25 mouse cellular contexts compared by ENCODE assay signal in genomic region chr6:3916015-3916414, GRCm38 (mm10).
DNase-seq lines count a peak whose midpoint lies in the region; ATAC-seq and TF ChIP-seq lines count a peak whose summit lies in the region.
"Had no signal": no experiment of that assay in that cellular context is flagged by ENCODE, and none has a peak within 500 bp of the region (broad histone marks: within the 10 kb centered on the region; RNA-seq: fewer than 3 reads in every experiment).

No protein-coding gene starts in this region.

- ATAC-seq in limb, embryonic 12.5 days (ENCODE audit: insufficient number of reproducible peaks, insufficient read depth, low FRiP score, low TSS enrichment, low read depth), result no peak
- ATAC-seq in common myeloid progenitor, adult 5-6 weeks (replicated peaks; ENCODE audit: low read depth, poor library complexity, severe bottlenecking), result peak; percentile 90
- peak; percentile 76 for ATAC-seq in megakaryocyte progenitor cell, adult 5-6 weeks (replicated peaks; ENCODE audit: poor library complexity)
- ATAC-seq: activated CD4-positive, CD25-positive, alpha-beta regulatory T cell, adult 4 months; forebrain, embryonic 13.5 days; forebrain, embryonic 16.5 days; hindbrain, postnatal 0 days; inflammation-experienced regulatory T-cells, adult 6 months had no signal

- H3K79me2 ChIP-seq in MEL (ENCODE audit: control insufficient read depth, insufficient read depth, low read length, poor library complexity), result no peaks in the 10 kb centered on the region

- no peaks in the 10 kb centered on the region for H3K36me3 ChIP-seq in limb, embryonic 12.5 days
- no peaks in the 10 kb centered on the region for H3K36me3 ChIP-seq in limb, embryonic 10.5 days
- H3K36me3 ChIP-seq in MEL (ENCODE audit: control insufficient read depth in 1 of 2, insufficient read depth in 2 of 2, low read length in 2 of 2), result no peaks in the 10 kb centered on the region
- H3K36me3 ChIP-seq: forebrain, embryonic 10.5 days had no signal

- WGBS in limb, embryonic 12.5 days, result 27% methylated on average over 7 of the region's 7 CpGs
- WGBS in limb, embryonic 10.5 days, result 42% methylated on average over 7 of the region's 7 CpGs

- no peak for TF ChIP-seq CTCF in MEL (IDR thresholded peaks at IDR 0.05 in 2 of 3, conservative IDR thresholded peaks at IDR 0.05 in 1 of 3; ENCODE audit: control insufficient read depth in 1 of 3, insufficient read depth in 1 of 3, low read depth in 2 of 3, low read length in 3 of 3, poor library complexity in 1 of 3, severe bottlenecking in 1 of 3)

- H3K27ac ChIP-seq in limb, embryonic 12.5 days, result no peak overlapping the region
- no peak overlapping the region for H3K27ac ChIP-seq in limb, embryonic 10.5 days
- no peak overlapping the region for H3K27ac ChIP-seq in MEL (ENCODE audit: control insufficient read depth, low read depth, low read length)
- H3K27ac ChIP-seq: forebrain, embryonic 10.5 days; forebrain, embryonic 13.5 days; hindbrain, embryonic 14.5 days; hindbrain, postnatal 0 days had no signal

- no peak for DNase-seq in limb, embryonic 10.5 days (ENCODE audit: low spot score)
- peak; percentile 20 for DNase-seq in MEL (ENCODE audit: low read depth, low spot score)
- DNase-seq in heart, postnatal 14 days, result no peak
- DNase-seq in left cerebral cortex, adult 8-10 months (ENCODE audit: low spot score in 2 of 2), result no peak
- DNase-seq: adrenal gland, adult 8-10 months; adrenal gland, postnatal 36 days; B cell, adult 2 months; cerebellum, adult 11-12 months; cerebellum, adult 8-10 months; cerebellum, postnatal 36 days; gastrocnemius, postnatal 10 days; gastrocnemius, postnatal 36 days; heart, adult 11 months; heart, postnatal 36 days had no signal

- TF ChIP-seq POLR2A in MEL (IDR thresholded peaks at IDR 0.05; ENCODE audit: control insufficient read depth in 1 of 2, insufficient read depth in 1 of 2, low read depth in 1 of 2, low read length in 2 of 2, poor library complexity in 1 of 2), result no peak

- H3K4me1 ChIP-seq in limb, embryonic 12.5 days (replicated peaks), result peaks cover 9% of the 10 kb centered on the region; the same call in 1 of the 2 replicates
- peaks cover 10% of the 10 kb centered on the region for H3K4me1 ChIP-seq in limb, embryonic 10.5 days
- H3K4me1 ChIP-seq in MEL (ENCODE audit: control insufficient read depth in 1 of 2, insufficient read depth in 2 of 2, low read length in 2 of 2), result no peaks in the 10 kb centered on the region
- H3K4me1 ChIP-seq: forebrain, embryonic 10.5 days; forebrain, embryonic 13.5 days had no signal

- TF ChIP-seq EP300 in MEL (IDR thresholded peaks at IDR 0.05; ENCODE audit: low read depth in 1 of 2, low read length in 2 of 2), result no peak

- H3K4me2 ChIP-seq in limb, embryonic 12.5 days, result 0 out of 2 replicates have a peak overlapping the region, but pooled peaks have one; percentile 1
- H3K4me2 ChIP-seq: forebrain, embryonic 13.5 days; heart, embryonic 11.5 days; hindbrain, embryonic 14.5 days had no signal

- H3K9ac ChIP-seq in limb, embryonic 12.5 days (replicated peaks), result no peak overlapping the region
- H3K9ac ChIP-seq in MEL (ENCODE audit: control insufficient read depth, low read depth, low read length, poor library complexity, severe bottlenecking), result no peak overlapping the region
- H3K9ac ChIP-seq: forebrain, embryonic 13.5 days; hindbrain, embryonic 14.5 days had no signal

- H3K9me3 ChIP-seq in limb, embryonic 12.5 days, result no peaks in the 10 kb centered on the region
- H3K9me3 ChIP-seq in limb, embryonic 10.5 days (replicated peaks), result no peaks in the 10 kb centered on the region
- H3K9me3 ChIP-seq in MEL (replicated peaks; ENCODE audit: insufficient read depth, low read length), result no peaks in the 10 kb centered on the region
- H3K9me3 ChIP-seq: forebrain, embryonic 10.5 days; forebrain, embryonic 13.5 days had no signal

- intact Hi-C loops in heart, postnatal 14 days (cut with DNase I), result loop anchor here (10.0 kb wide), 1 partner anchor 169 kb away; the partner anchor contains the start of gene Bet1

- TF ChIP-seq RAD21 in MEL (IDR thresholded peaks at IDR 0.05; ENCODE audit: low read depth, low read length), result no peak

- H3K27me3 ChIP-seq in limb, embryonic 12.5 days, result no peaks in the 10 kb centered on the region
- no peaks in the 10 kb centered on the region for H3K27me3 ChIP-seq in limb, embryonic 10.5 days (ENCODE audit: low read depth, poor library complexity, severe bottlenecking)
- H3K27me3 ChIP-seq in MEL (ENCODE audit: control insufficient read depth in 1 of 2, insufficient read depth in 2 of 2, low read length in 2 of 2), result no peaks in the 10 kb centered on the region; a peak in 1 of 4 replicates
- H3K27me3 ChIP-seq: forebrain, embryonic 13.5 days had no signal

- no peak overlapping the region for H3K4me3 ChIP-seq in limb, embryonic 12.5 days (replicated peaks)
- no peak overlapping the region for H3K4me3 ChIP-seq in limb, embryonic 10.5 days
- no peak overlapping the region for H3K4me3 ChIP-seq in MEL (ENCODE audit: control insufficient read depth in 1 of 2, insufficient read depth in 1 of 2, low read depth in 2 of 2, low read length in 2 of 2)
- H3K4me3 ChIP-seq: forebrain, embryonic 10.5 days; forebrain, embryonic 13.5 days had no signal

TF ChIP-seq in MEL, 35 proteins besides CTCF, POLR2A, EP300 and RAD21:
- TF ChIP-seq ELF1 (IDR thresholded peaks at IDR 0.05; ENCODE audit: low read depth, low read length) (no peak), POLR2AphosphoS5 (IDR thresholded peaks at IDR 0.05; ENCODE audit: borderline replicate concordance, low read depth, low read length) (no peak), HCFC1 (IDR thresholded peaks at IDR 0.05; ENCODE audit: low read depth, low read length) (no peak), MAFK (IDR thresholded peaks at IDR 0.05; ENCODE audit: borderline replicate concordance, low read depth, low read length) (no peak), RCOR1 (IDR thresholded peaks at IDR 0.05; ENCODE audit: low read depth, low read length) (no peak), TBP (IDR thresholded peaks at IDR 0.05; ENCODE audit: low read depth, low read length) (no peak), ETS1 (IDR thresholded peaks at IDR 0.05; ENCODE audit: low read depth, low read length) (no peak), USF2 (IDR thresholded peaks at IDR 0.05; ENCODE audit: borderline replicate concordance in 1 of 2, insufficient read depth in 1 of 2, low read depth in 1 of 2, low read length in 2 of 2) (no peak), NELFE (IDR thresholded peaks at IDR 0.05; ENCODE audit: low read depth, low read length) (no peak), MYC (IDR thresholded peaks at IDR 0.05; ENCODE audit: low read depth, low read length) (no peak), MXI1 (IDR thresholded peaks at IDR 0.05; ENCODE audit: low read depth, low read length) (no peak), ZC3H11A (IDR thresholded peaks at IDR 0.05; ENCODE audit: low read depth, low read length) (no peak)
